Mouse (Mus musculus) ES-E14 (cell line): Measurements from ENCODE around the gene Rbfox1. TPM values are rescaled to one million over a fixed set of nuclear protein-coding genes. Genes with fewer than 3 reads are reported as not detected.

ENCODE experiments used
- DNase-seq: peaks from one replicate; pipeline ENCODE4 v3.0.0-alpha.2; 2013; ENCODE audit warnings: low read depth, low spot score
- H3K27ac ChIP-seq: 2 replicates; pipeline ENCODE4 v1.5.1; 2012; ENCODE audit warnings: low read depth, mild to moderate bottlenecking, low read length, moderate library complexity, mixed read lengths; ENCODE audit not compliant: poor library complexity, insufficient read depth, severe bottlenecking
- H3K36me3 ChIP-seq: 2 replicates; pipeline ENCODE4 v1.6.1; 2012; ENCODE audit warnings: mild to moderate bottlenecking, low read length, moderate library complexity, mixed read lengths; ENCODE audit not compliant: control insufficient read depth, poor library complexity, insufficient read depth, severe bottlenecking
- H3K4me1 ChIP-seq, 2 experiments: fragments of 150-350 bp in 1 of 2; sonication (generic) in 1 of 2; 2 replicates each; pipeline ENCODE4 v1.6.1; 2012; ENCODE audit warnings: low read length in 2 of 2, mild to moderate bottlenecking in 1 of 2, mixed read lengths in 1 of 2; ENCODE audit not compliant: control insufficient read depth in 2 of 2, insufficient read depth in 2 of 2, poor library complexity in 1 of 2
- H3K4me3 ChIP-seq, 2 experiments: fragments of 150-350 bp in 1 of 2; sonication (generic) in 1 of 2; 2 replicates each; pipeline ENCODE4 v1.5.1; 2012; ENCODE audit warnings: low read length in 2 of 2, low read depth in 1 of 2, mild to moderate bottlenecking in 1 of 2, mixed read lengths in 1 of 2; ENCODE audit not compliant: insufficient read depth in 1 of 2, poor library complexity in 1 of 2, severe bottlenecking in 1 of 2
- H3K9ac ChIP-seq: 2 replicates; pipeline ENCODE4 v1.6.1; 2012; ENCODE audit warnings: low read depth, mild to moderate bottlenecking, low read length, mixed read lengths; ENCODE audit not compliant: poor library complexity, insufficient read depth, severe bottlenecking
- H3K9me3 ChIP-seq: fragments of 150-350 bp; sonication (generic); 2 replicates; pipeline ENCODE4 v1.6.1; 2012; ENCODE audit warnings: low read depth, mild to moderate bottlenecking, low read length; ENCODE audit not compliant: control insufficient read depth, insufficient read depth
- CHD2 ChIP-seq: IDR thresholded peaks from 2 replicates; pipeline ENCODE4 v1.6.1; 2014; ENCODE audit warnings: mild to moderate bottlenecking, low read depth, low read length, inconsistent platforms
- HCFC1 ChIP-seq: IDR thresholded peaks from 2 replicates; pipeline ENCODE4 v1.6.1; 2012; ENCODE audit warnings: low read length, inconsistent platforms, borderline replicate concordance; ENCODE audit not compliant: insufficient read depth
- MAFK ChIP-seq: IDR thresholded peaks from 2 replicates; pipeline ENCODE4 v1.6.1; 2014; ENCODE audit warnings: mild to moderate bottlenecking, low read depth, low read length, inconsistent platforms; ENCODE audit not compliant: insufficient read depth
- ZC3H11A ChIP-seq: IDR thresholded peaks from 2 replicates; pipeline ENCODE4 v1.6.1; 2012; ENCODE audit warnings: low read depth, mild to moderate bottlenecking, inconsistent platforms, low read length, borderline replicate concordance
- ZNF384 ChIP-seq: IDR thresholded peaks from 2 replicates; pipeline ENCODE4 v1.6.1; 2012; ENCODE audit warnings: low read depth, low read length, inconsistent platforms
- in situ Hi-C, 2 experiments: fragments of 600-800 bp; cut with MboI; formaldehyde crosslinking; loops; one replicate each; pipeline ENCODE4 v1.15.1; 2025; ENCODE audit warnings: low sequenced_read_pairs in 2 of 2, inconsistent platforms in 1 of 2; ENCODE audit not compliant: unreplicated experiment in 2 of 2
- total RNA-seq: library from RNA; depleted of rRNA; stranded (reverse); fragments of 300-350 nt; gene quantifications from 2 replicates; pipeline ENCODE4 v1.2.3, GENCODE M21; 2012

Rbfox1 gene
- total RNA-seq, 1 experiment, result 0.18 TPM

DNA sequence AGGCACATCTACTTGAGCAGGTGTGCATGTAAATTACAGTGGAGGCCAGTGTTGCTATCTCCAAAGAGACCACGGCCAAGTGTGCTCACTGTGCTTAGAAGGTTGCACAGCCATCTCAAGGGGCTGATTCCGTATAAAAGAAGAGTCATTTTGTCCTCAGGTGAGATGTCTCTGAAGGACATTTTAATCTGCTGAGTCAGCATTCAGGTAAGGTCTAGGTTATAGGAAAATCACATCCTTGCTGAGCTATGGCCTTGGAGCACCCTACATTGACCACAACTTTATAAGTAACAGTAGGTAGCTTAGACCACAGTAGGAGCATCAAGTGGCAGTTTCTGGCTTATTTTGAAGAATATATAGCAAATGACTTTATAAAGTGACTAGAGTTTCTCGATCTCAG, 848.3 kb downstream of the Rbfox1 start:
- Histone ChIP-seq H3K9ac (no peak overlapping the region), H3K4me3 (no peak overlapping the region), H3K27ac (no peak overlapping the region), H3K36me3 (no peaks in the 10 kb centered on the region), H3K4me1 (no peaks in the 10 kb centered on the region), H3K9me3 (no peaks in the 10 kb centered on the region)
- DNase-seq, result no peak
- in situ Hi-C loops, result no loop called here
- peak; percentile 96 for TF ChIP-seq MAFK
- no peak for TF ChIP-seq ZC3H11A
- no peak for TF ChIP-seq CHD2
- no peak for TF ChIP-seq HCFC1
- no peak for TF ChIP-seq ZNF384

- H3K9me3 ChIP-seq, result no peaks in the 10 kb centered on the region
- no peaks in the 10 kb centered on the region for H3K36me3 ChIP-seq
- in situ Hi-C loops, result no loop called here
- H3K9ac ChIP-seq, result no peak overlapping the region
- H3K27ac ChIP-seq, result no peak overlapping the region
- TF ChIP-seq MAFK, result no peak
- no peak for TF ChIP-seq HCFC1
- TF ChIP-seq ZC3H11A, result no peak
- TF ChIP-seq CHD2, result no peak
- no peak for TF ChIP-seq ZNF384
- DNase-seq, result no peak
- H3K4me1 ChIP-seq, result no peaks in the 10 kb centered on the region
- H3K4me3 ChIP-seq, result no peak overlapping the region
These were observed 851.4 kb downstream of the Rbfox1 start for GRCm38 (mm10) chr16:6736566-6736965.

GRCm38 (mm10) chr16:6736998-6737397, 851.8 kb downstream of the Rbfox1 start:
- no peak for DNase-seq
- no peaks in the 10 kb centered on the region for H3K9me3 ChIP-seq
- no peak overlapping the region for H3K4me3 ChIP-seq
- no peak overlapping the region for H3K27ac ChIP-seq
- in situ Hi-C loops, result no loop called here
- H3K36me3 ChIP-seq, result no peaks in the 10 kb centered on the region
- TF ChIP-seq MAFK, result peak; percentile 77
- no peak for TF ChIP-seq ZC3H11A
- no peaks in the 10 kb centered on the region for H3K4me1 ChIP-seq
- H3K9ac ChIP-seq, result no peak overlapping the region

DNA sequence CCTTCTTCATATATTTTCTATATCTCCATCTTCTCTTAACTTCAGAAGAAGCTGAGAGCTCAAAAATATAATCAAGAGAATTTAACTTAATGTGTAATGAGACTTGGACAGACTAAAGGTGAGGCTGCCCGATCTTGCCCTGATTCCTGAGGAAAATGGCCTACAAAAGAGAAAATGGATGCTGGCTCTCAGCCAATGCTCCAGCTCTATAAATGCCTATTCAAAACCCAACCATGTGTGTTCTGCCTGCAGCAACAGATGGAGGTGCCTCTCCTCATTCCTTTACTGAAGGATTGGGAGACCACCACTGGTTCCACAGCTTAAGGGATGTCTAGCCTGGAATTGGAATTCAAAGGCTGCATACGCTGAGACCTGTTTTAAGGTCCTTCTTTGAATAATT, 861.0 kb downstream of the Rbfox1 start:
- no peak overlapping the region for H3K9ac ChIP-seq
- H3K27ac ChIP-seq, result no peak overlapping the region
- no peaks in the 10 kb centered on the region for H3K9me3 ChIP-seq
- no peaks in the 10 kb centered on the region for H3K36me3 ChIP-seq
- H3K4me1 ChIP-seq, result no peaks in the 10 kb centered on the region
- DNase-seq, result no peak
- in situ Hi-C loops, result no loop called here
- H3K4me3 ChIP-seq, result no peak overlapping the region
- TF ChIP-seq ZC3H11A (no peak), CHD2 (no peak), MAFK (no peak), HCFC1 (no peak), ZNF384 (no peak)

GRCm38 (mm10) chr16:6750491-6750890, 865.3 kb downstream of the Rbfox1 start:
- TF ChIP-seq MAFK, result no peak
- no peak for TF ChIP-seq ZC3H11A
- Histone ChIP-seq H3K36me3 (no peaks in the 10 kb centered on the region), H3K9me3 (no peaks in the 10 kb centered on the region), H3K4me3 (no peak overlapping the region), H3K4me1 (no peaks in the 10 kb centered on the region), H3K9ac (no peak overlapping the region), H3K27ac (no peak overlapping the region)
- DNase-seq, result no peak
- in situ Hi-C loops, result no loop called here
